Mouse (Mus musculus) forebrain, embryonic 11.5 days (tissue): Measurements from ENCODE around the gene Sh3bp2. TPM values are rescaled to one million over a fixed set of nuclear protein-coding genes. Genes with fewer than 3 reads are reported as not detected.

Source experiments
- ATAC-seq: fragments of 200-750 bp; cut with Nextera tagmentation; replicated peaks from 2 replicates; pipeline ENCODE4 v1.8.0; 2017; ENCODE audit warnings: moderate TSS enrichment; ENCODE audit not compliant: low FRiP score
- DNase-seq: peaks from one replicate; pipeline ENCODE4 v3.0.0-alpha.2; 2017; ENCODE audit warnings: low spot score
- H3K27ac ChIP-seq: fragments of 300-500 bp; sonication (generic); 2 replicates; pipeline ENCODE4 v1.5.1; 2014; ENCODE audit warnings: low read depth, low read length
- H3K27me3 ChIP-seq: fragments of 300-500 bp; sonication (generic); 2 replicates; pipeline ENCODE4 v1.6.1; 2014; ENCODE audit warnings: mild to moderate bottlenecking, low read length, mixed read lengths; ENCODE audit not compliant: control insufficient read depth, insufficient read depth
- H3K36me3 ChIP-seq: fragments of 300-500 bp; sonication (generic); 2 replicates; pipeline ENCODE4 v1.6.1; 2014; ENCODE audit warnings: mild to moderate bottlenecking, low read length, moderate library complexity, mixed read lengths; ENCODE audit not compliant: control insufficient read depth, insufficient read depth
- H3K4me1 ChIP-seq: fragments of 300-500 bp; sonication (generic); replicated peaks from 2 replicates; pipeline ENCODE4 v1.6.1; 2014; ENCODE audit warnings: low read length, mixed read lengths; ENCODE audit not compliant: control insufficient read depth, insufficient read depth
- H3K4me2 ChIP-seq: fragments of 300-500 bp; sonication (generic); 2 replicates; pipeline ENCODE4 v1.6.1; 2014; ENCODE audit warnings: low read depth, mild to moderate bottlenecking, low read length, moderate library complexity, mixed read lengths; ENCODE audit not compliant: severe bottlenecking
- H3K4me3 ChIP-seq: fragments of 300-500 bp; sonication (generic); 2 replicates; pipeline ENCODE4 v1.5.1; 2014; ENCODE audit warnings: low read depth, low read length
- H3K9ac ChIP-seq: fragments of 300-500 bp; sonication (generic); 2 replicates; pipeline ENCODE4 v1.6.1; 2014; ENCODE audit warnings: low read length
- H3K9me3 ChIP-seq: fragments of 300-500 bp; sonication (generic); 2 replicates; pipeline ENCODE4 v1.6.1; 2016; ENCODE audit warnings: low read length, mixed read lengths; ENCODE audit not compliant: control insufficient read depth
- WGBS: fragments of 180-500 bp; shearing (Covaris S2); extraction: QIAGEN DNeasy Blood & Tissue Kit; methylation state at CpG from one replicate; pipeline ENCODE4 v1.1.7; 2014; 5-methylcytosine and 5-hydroxymethylcytosine counted together
- polyA plus RNA-seq: library from polyadenylated mRNA; unstranded; fragments of >200 nt; fragmentation: Nextera tagmentation; extraction: Ambion mirVana; gene quantifications from 2 replicates; pipeline ENCODE4 v1.2.1, GENCODE M21; 2014

The Sh3bp2 gene
- polyA plus RNA-seq, 1 experiment from 2014 or later, result 10.7 TPM

GRCm38 (mm10) chr5:34501588-34501987 is 24.1 kb upstream of the Sh3bp2 start:
- 88% methylated on average over 3 of the region's 3 CpGs for WGBS
- Histone ChIP-seq H3K4me2 (no peak overlapping the region), H3K4me3 (no peak overlapping the region), H3K9ac (no peak overlapping the region), H3K27ac (no peak overlapping the region), H3K9me3 (no peaks in the 10 kb centered on the region), H3K36me3 (no peaks in the 10 kb centered on the region), H3K27me3 (no peaks in the 10 kb centered on the region), H3K4me1 (no peaks in the 10 kb centered on the region)
- ATAC-seq, result no peak
- no peak for DNase-seq

- Histone ChIP-seq H3K9ac (no peak overlapping the region), H3K4me2 (no peak overlapping the region), H3K4me3 (no peak overlapping the region), H3K27ac (no peak overlapping the region), H3K9me3 (no peaks in the 10 kb centered on the region), H3K4me1 (no peaks in the 10 kb centered on the region), H3K27me3 (no peaks in the 10 kb centered on the region), H3K36me3 (no peaks in the 10 kb centered on the region)
- DNase-seq (no peak), ATAC-seq (no peak)
- 64% methylated on average over 1 of the region's 1 CpGs for WGBS
Measured at GRCm38 (mm10) chr5:34502411-34502810, 23.2 kb upstream of the Sh3bp2 start.

- DNase-seq, result no peak
Measured at GRCm38 (mm10) chr5:34502821-34503220, 22.8 kb upstream of the Sh3bp2 start.

GRCm38 (mm10) chr5:34512486-34512885 is 13.2 kb upstream of the Sh3bp2 start:
- H3K4me1 ChIP-seq, result no peaks in the 10 kb centered on the region
- no peaks in the 10 kb centered on the region for H3K9me3 ChIP-seq
- 0 out of 2 replicates have a peak, but pooled peaks cover 3% of the 10 kb centered on the region for H3K27me3 ChIP-seq
- DNase-seq (no peak), ATAC-seq (no peak)
- WGBS, result 83% methylated on average over 3 of the region's 3 CpGs
- H3K4me2 ChIP-seq, result no peak overlapping the region
- H3K9ac ChIP-seq, result no peak overlapping the region
- H3K27ac ChIP-seq, result no peak overlapping the region
- H3K36me3 ChIP-seq, result no peaks in the 10 kb centered on the region
- H3K4me3 ChIP-seq, result no peak overlapping the region

More at GRCm38 (mm10) chr5:34502821-34503220, 22.8 kb upstream of the Sh3bp2 start:
- H3K27me3 ChIP-seq, result no peaks in the 10 kb centered on the region
- H3K4me1 ChIP-seq, result no peaks in the 10 kb centered on the region
- H3K27ac ChIP-seq, result no peak overlapping the region
- H3K9ac ChIP-seq, result no peak overlapping the region
- H3K4me2 ChIP-seq, result no peak overlapping the region
- H3K4me3 ChIP-seq, result no peak overlapping the region
- H3K36me3 ChIP-seq, result no peaks in the 10 kb centered on the region
- 77% methylated on average over 6 of the region's 6 CpGs for WGBS
- ATAC-seq, result no peak
- H3K9me3 ChIP-seq, result no peaks in the 10 kb centered on the region

- Histone ChIP-seq H3K36me3 (no peaks in the 10 kb centered on the region), H3K27me3 (0 out of 2 replicates have a peak, but pooled peaks cover 3% of the 10 kb centered on the region), H3K9me3 (no peaks in the 10 kb centered on the region), H3K4me1 (no peaks in the 10 kb centered on the region), H3K4me2 (peak within 1 kb of the TSS; percentile 99), H3K9ac (peak within 1 kb of the TSS; percentile 69), H3K27ac (no peak within 1 kb of the TSS), H3K4me3 (peak within 1 kb of the TSS; percentile 61)
- WGBS, result 1% methylated on average over 64 of the region's 64 CpGs
- peak; percentile 97 for DNase-seq
- ATAC-seq, result peak; percentile 95
Measured at GRCm38 (mm10) chr5:34513466-34514217, 12.0 kb upstream of the Sh3bp2 start, which contains the start of gene Tnip2. Tnip2 (minus strand) TSS chr5:34513991.

GRCm38 (mm10) chr5:34514218-34514566 is 11.4 kb upstream of the Sh3bp2 start:
- no peak overlapping the region; the same call in 1 of the 2 replicates for H3K9ac ChIP-seq
- no peaks in the 10 kb centered on the region for H3K4me1 ChIP-seq
- 17% methylated on average over 7 of the region's 7 CpGs for WGBS
- H3K27ac ChIP-seq, result no peak overlapping the region
- no peak for ATAC-seq
- 0 out of 2 replicates have a peak, but pooled peaks cover 3% of the 10 kb centered on the region for H3K27me3 ChIP-seq
- no peaks in the 10 kb centered on the region for H3K9me3 ChIP-seq
- no peak for DNase-seq
- no peaks in the 10 kb centered on the region for H3K36me3 ChIP-seq
- H3K4me3 ChIP-seq, result peak overlapping the region; percentile 61
- peak overlapping the region; percentile 99 for H3K4me2 ChIP-seq

GRCm38 (mm10) chr5:34515096-34515495 is 10.5 kb upstream of the Sh3bp2 start:
- Histone ChIP-seq H3K9me3 (no peaks in the 10 kb centered on the region), H3K4me3 (no peak overlapping the region), H3K9ac (no peak overlapping the region), H3K36me3 (no peaks in the 10 kb centered on the region), H3K27ac (no peak overlapping the region), H3K27me3 (0 out of 2 replicates have a peak, but pooled peaks cover 3% of the 10 kb centered on the region), H3K4me2 (no peak overlapping the region), H3K4me1 (no peaks in the 10 kb centered on the region)
- ATAC-seq (no peak), DNase-seq (no peak)

GRCm38 (mm10) chr5:34517913-34518312 is 7.7 kb upstream of the Sh3bp2 start:
- Histone ChIP-seq H3K4me2 (no peak overlapping the region), H3K9ac (no peak overlapping the region), H3K36me3 (no peaks in the 10 kb centered on the region), H3K4me1 (no peaks in the 10 kb centered on the region), H3K27me3 (0 out of 2 replicates have a peak, but pooled peaks cover 1% of the 10 kb centered on the region), H3K9me3 (no peaks in the 10 kb centered on the region), H3K4me3 (no peak overlapping the region), H3K27ac (no peak overlapping the region)
- WGBS, result 26% methylated on average over 3 of the region's 3 CpGs
- DNase-seq, result peak; percentile 86
- no peak for ATAC-seq

GRCm38 (mm10) chr5:34519389-34519910 is 6.2 kb upstream of the Sh3bp2 start:
- WGBS, result 82% methylated on average over 9 of the region's 9 CpGs
- H3K4me2 ChIP-seq, result no peak overlapping the region
- no peak overlapping the region for H3K27ac ChIP-seq
- no peaks in the 10 kb centered on the region for H3K27me3 ChIP-seq
- no peaks in the 10 kb centered on the region for H3K4me1 ChIP-seq
- no peaks in the 10 kb centered on the region for H3K9me3 ChIP-seq
- H3K4me3 ChIP-seq, result no peak overlapping the region
- no peak overlapping the region for H3K9ac ChIP-seq
- DNase-seq (no peak), ATAC-seq (no peak)
- no peaks in the 10 kb centered on the region for H3K36me3 ChIP-seq
